Mouse (Mus musculus): ENCODE results near the gene Arhgap27. TPM values are rescaled to one million over a fixed set of nuclear protein-coding genes. Genes with fewer than 3 reads are reported as not detected.
"Not testable (repeated sequence)": the region's sequence is repeated elsewhere in the genome, so short reads cannot be mapped to it uniquely, and the experiment has no call there.

Gene Arhgap27
- total and polyA plus RNA-seq, 2 experiments from 2014 or later, result 5.9 to 12.2 TPM

DNA sequence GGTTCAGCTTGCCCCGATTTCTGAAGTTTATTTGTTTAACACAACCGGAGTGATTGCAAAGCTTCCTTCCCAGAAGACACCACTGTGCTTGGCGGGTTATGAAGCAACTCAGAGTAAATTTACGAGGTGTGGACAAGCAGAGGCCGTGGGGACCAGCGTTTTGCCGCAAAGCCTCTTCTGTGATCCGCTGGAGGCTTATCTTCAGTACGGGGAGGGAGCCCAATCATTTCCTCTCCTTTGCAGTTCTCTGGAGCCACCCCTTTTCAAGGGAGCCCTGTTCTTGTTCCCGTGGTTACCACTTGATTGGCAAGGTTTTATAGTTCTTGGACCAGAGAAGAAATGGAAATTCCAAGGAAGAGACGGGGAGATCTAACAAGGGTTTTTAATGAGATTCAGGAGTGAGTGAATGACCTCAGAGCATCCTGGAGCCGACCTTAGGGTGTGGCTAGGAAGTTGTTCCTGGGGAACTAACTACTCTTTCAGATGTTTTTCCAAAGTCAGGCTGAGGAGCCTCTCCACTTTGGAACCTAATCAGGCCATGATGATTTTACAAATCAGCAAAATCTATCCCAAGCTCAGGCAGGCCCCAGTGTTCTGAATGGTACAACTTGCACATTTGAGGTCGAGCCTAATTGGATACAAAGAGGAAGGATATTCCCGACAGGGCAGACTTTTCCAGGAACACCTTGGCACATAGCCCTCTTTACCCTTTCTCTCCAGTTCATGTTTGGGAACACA, 71.2 kb downstream of the Arhgap27 start:
- 22% methylated on average over 14 of the region's 14 CpGs for WGBS
- DNase-seq (ENCODE audit: low spot score) (peak; percentile 42), ATAC-seq (peak; percentile 67; the same call in 1 of the 2 replicates)
- Histone ChIP-seq H3K9ac (replicated peaks; ENCODE audit: low read length) (no peak overlapping the region), H3K36me3 (ENCODE audit: insufficient read depth, low read length) (no peaks in the 10 kb centered on the region), H3K4me1 (ENCODE audit: insufficient read depth, low read length) (no peaks in the 10 kb centered on the region), H3K27me3 (ENCODE audit: insufficient read depth, low read length) (no peaks in the 10 kb centered on the region), H3K4me2 (ENCODE audit: low read depth, low read length) (no peak overlapping the region), H3K4me3 (ENCODE audit: low read length) (no peak overlapping the region), H3K27ac (peak overlapping the region; percentile 5; the same call in 1 of the 2 replicates), H3K9me3 (ENCODE audit: low read length) (no peaks in the 10 kb centered on the region)
- TF ChIP-seq CTCF (IDR thresholded peaks at IDR 0.05; ENCODE audit: low read depth), result no peak

DNA sequence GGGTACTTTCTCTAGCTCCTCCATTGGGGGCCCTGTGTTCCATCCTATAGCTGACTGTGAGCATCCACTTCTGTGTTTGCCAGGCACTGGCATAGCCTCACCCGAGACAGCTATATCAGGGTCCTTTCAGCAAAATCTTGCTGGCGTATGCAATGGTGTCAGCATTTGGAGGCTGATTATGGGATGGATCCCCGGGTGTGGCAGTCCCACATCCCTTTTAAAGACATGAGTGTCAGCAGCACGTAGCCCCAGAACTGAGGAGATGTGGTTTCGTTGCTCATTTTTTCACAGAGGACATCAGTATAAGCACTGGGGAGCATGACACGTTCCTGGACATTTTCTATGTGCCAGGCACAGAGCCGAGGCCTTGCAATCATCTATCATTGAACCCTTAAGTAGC, 72.7 kb downstream of the Arhgap27 start:
- H3K27ac ChIP-seq; H3K9ac ChIP-seq (replicated peaks; ENCODE audit: low read length); H3K36me3 ChIP-seq (ENCODE audit: insufficient read depth, low read length); DNase-seq (ENCODE audit: low spot score); H3K4me2 ChIP-seq (ENCODE audit: low read depth, low read length); H3K4me3 ChIP-seq (ENCODE audit: low read length); H3K4me1 ChIP-seq (ENCODE audit: insufficient read depth, low read length); ATAC-seq; H3K9me3 ChIP-seq (ENCODE audit: low read length); H3K27me3 ChIP-seq (ENCODE audit: insufficient read depth, low read length): not testable (repeated sequence)
- WGBS, result 95% methylated on average over 7 of the region's 7 CpGs

DNA sequence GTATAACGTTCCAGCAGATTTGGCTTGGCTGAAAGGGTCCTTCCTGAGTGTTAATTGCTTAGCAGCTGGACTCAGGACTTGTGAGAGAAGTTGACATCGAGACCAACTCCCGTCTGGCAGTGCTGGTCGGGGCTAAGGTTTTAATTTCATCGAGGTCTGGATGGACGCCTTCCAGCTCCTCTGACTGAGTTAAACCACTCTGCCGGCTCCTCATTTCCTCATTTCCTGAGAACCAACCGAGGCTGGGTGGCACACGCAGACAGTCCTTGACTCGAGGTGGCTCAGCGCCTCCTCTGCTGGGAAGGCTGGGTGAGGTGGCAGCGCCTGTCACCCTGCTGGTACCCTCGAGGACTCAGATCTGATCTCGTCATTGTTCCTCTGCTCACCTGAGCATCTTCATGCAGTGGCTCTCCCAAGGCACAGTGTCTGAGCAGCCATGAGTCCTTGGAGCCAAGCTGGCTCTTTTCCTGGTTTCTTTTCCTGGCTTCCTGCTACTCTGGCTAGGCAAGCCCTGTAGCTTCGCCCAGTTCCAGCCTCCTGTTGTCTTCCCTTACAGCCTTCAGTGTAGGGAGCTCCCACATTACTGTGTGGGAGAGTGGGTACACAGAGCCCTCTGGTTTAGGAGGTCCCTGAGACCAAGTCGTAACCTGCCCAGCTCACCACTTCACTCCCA, 75.1 kb downstream of the Arhgap27 start:
- Histone ChIP-seq H3K4me3 (ENCODE audit: low read length) (no peak overlapping the region), H3K9ac (replicated peaks; ENCODE audit: low read length) (no peak overlapping the region), H3K27me3 (ENCODE audit: insufficient read depth, low read length) (no peaks in the 10 kb centered on the region), H3K36me3 (ENCODE audit: insufficient read depth, low read length) (no peaks in the 10 kb centered on the region), H3K4me1 (ENCODE audit: insufficient read depth, low read length) (no peaks in the 10 kb centered on the region), H3K9me3 (ENCODE audit: low read length) (no peaks in the 10 kb centered on the region), H3K4me2 (ENCODE audit: low read depth, low read length) (no peak overlapping the region), H3K27ac (no peak overlapping the region)
- no peak for TF ChIP-seq CTCF (IDR thresholded peaks at IDR 0.05; ENCODE audit: low read depth)
- no peak for DNase-seq (ENCODE audit: low spot score)
- ATAC-seq, result no peak
- 66% methylated on average over 16 of the region's 16 CpGs for WGBS

DNA sequence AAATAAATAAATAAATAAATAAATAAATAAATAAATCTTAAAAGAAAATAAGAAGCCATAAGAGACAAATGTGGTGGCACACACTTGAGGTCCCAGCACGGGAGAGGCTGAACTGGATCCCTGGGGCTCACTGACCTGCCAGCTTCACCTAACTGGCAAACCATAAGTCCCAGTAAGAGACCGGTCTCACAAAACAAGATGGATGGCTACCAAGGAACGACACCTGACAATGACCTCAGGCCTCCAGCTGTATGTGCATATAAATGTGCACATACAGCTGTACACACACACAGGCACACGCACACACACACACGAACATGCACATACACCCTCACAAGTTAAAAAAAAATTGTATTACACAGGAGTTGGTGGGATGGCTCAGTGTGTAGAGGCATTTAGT, 76.6 kb downstream of the Arhgap27 start:
- Histone ChIP-seq H3K36me3 (ENCODE audit: insufficient read depth, low read length) (no peaks in the 10 kb centered on the region), H3K4me2 (ENCODE audit: low read depth, low read length) (no peak overlapping the region), H3K27ac (no peak overlapping the region), H3K9ac (replicated peaks; ENCODE audit: low read length) (no peak overlapping the region), H3K4me3 (ENCODE audit: low read length) (no peak overlapping the region), H3K27me3 (ENCODE audit: insufficient read depth, low read length) (no peaks in the 10 kb centered on the region), H3K4me1 (ENCODE audit: insufficient read depth, low read length) (no peaks in the 10 kb centered on the region), H3K9me3 (ENCODE audit: low read length) (no peaks in the 10 kb centered on the region)
- 91% methylated on average over 5 of the region's 5 CpGs for WGBS
- TF ChIP-seq CTCF (IDR thresholded peaks at IDR 0.05; ENCODE audit: low read depth), result no peak
- ATAC-seq, result no peak
- DNase-seq (ENCODE audit: low spot score), result no peak

- Histone ChIP-seq H3K4me3 (ENCODE audit: low read length) (no peak overlapping the region), H3K9me3 (ENCODE audit: low read length) (no peaks in the 10 kb centered on the region), H3K4me1 (ENCODE audit: insufficient read depth, low read length) (no peaks in the 10 kb centered on the region), H3K36me3 (ENCODE audit: insufficient read depth, low read length) (no peaks in the 10 kb centered on the region), H3K27ac (no peak overlapping the region; the same call in 1 of the 2 replicates), H3K4me2 (ENCODE audit: low read depth, low read length) (no peak overlapping the region), H3K27me3 (ENCODE audit: insufficient read depth, low read length) (no peaks in the 10 kb centered on the region), H3K9ac (replicated peaks; ENCODE audit: low read length) (no peak overlapping the region)
- DNase-seq (ENCODE audit: low spot score), result no peak
- WGBS, result 55% methylated on average over 6 of the region's 6 CpGs
- peak; percentile 76; the same call in 1 of the 2 replicates for ATAC-seq
- TF ChIP-seq CTCF (IDR thresholded peaks at IDR 0.05; ENCODE audit: low read depth), result no peak
Measured at GRCm38 (mm10) chr11:103285951-103286350, 77.5 kb downstream of the Arhgap27 start.

GRCm38 (mm10) chr11:103285276-103285675, 78.2 kb downstream of the Arhgap27 start:
- Histone ChIP-seq H3K4me1 (ENCODE audit: insufficient read depth, low read length) (no peaks in the 10 kb centered on the region), H3K4me2 (ENCODE audit: low read depth, low read length) (no peak overlapping the region), H3K9ac (replicated peaks; ENCODE audit: low read length) (no peak overlapping the region), H3K27me3 (ENCODE audit: insufficient read depth, low read length) (no peaks in the 10 kb centered on the region), H3K36me3 (ENCODE audit: insufficient read depth, low read length) (no peaks in the 10 kb centered on the region), H3K27ac (no peak overlapping the region; the same call in 1 of the 2 replicates), H3K4me3 (ENCODE audit: low read length) (no peak overlapping the region), H3K9me3 (ENCODE audit: low read length) (no peaks in the 10 kb centered on the region)
- WGBS, result 66% methylated on average over 10 of the region's 10 CpGs
- TF ChIP-seq CTCF (IDR thresholded peaks at IDR 0.05; ENCODE audit: low read depth), result no peak
- ATAC-seq, result no peak
- no peak for DNase-seq (ENCODE audit: low spot score)

DNA sequence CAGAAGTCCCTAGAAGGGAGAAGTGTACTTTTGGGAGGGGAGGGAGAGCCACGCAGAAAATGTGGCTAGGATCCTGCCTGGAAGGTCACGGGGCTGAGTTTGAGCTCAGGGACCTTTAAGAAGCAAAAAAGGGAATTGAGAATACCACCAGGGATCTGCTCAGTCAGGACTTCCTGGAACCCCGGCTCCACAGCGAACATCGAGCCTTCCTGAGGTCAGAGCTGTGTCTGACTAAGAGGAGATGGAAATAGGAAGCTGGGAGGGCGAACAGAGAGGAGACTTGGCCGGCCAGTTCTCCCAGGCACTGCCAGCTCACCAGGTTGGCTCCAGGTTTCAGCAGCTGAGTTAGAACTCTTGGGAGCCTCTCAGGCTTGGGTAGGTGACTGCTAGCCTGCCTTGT, 81.7 kb downstream of the Arhgap27 start:
- Histone ChIP-seq H3K4me1 (ENCODE audit: insufficient read depth, low read length) (no peaks in the 10 kb centered on the region), H3K4me2 (ENCODE audit: low read depth, low read length) (no peak overlapping the region), H3K9me3 (ENCODE audit: low read length) (no peaks in the 10 kb centered on the region), H3K27me3 (ENCODE audit: insufficient read depth, low read length) (no peaks in the 10 kb centered on the region), H3K36me3 (ENCODE audit: insufficient read depth, low read length) (no peaks in the 10 kb centered on the region), H3K27ac (no peak overlapping the region), H3K4me3 (ENCODE audit: low read length) (no peak overlapping the region), H3K9ac (replicated peaks; ENCODE audit: low read length) (no peak overlapping the region)
- ATAC-seq, result no peak
- 78% methylated on average over 7 of the region's 7 CpGs for WGBS
- no peak for DNase-seq (ENCODE audit: low spot score)
- no peak for TF ChIP-seq CTCF (IDR thresholded peaks at IDR 0.05; ENCODE audit: low read depth)

Other genes starting within 250 kb of the Arhgap27 start
- 15.1 and 15.8 TPM in 2 replicates for gene Hexim1, start 247.5 kb downstream of the Arhgap27 start, total RNA-seq (2014; rRNA removed)
- 4.4 and 5.1 TPM in 2 replicates for gene Hexim1, start 247.5 kb downstream of the Arhgap27 start, polyA plus RNA-seq (2015; fragmentation: Nextera tagmentation; extraction: Ambion mirVana)
- 28.9 and 40.4 TPM in 2 replicates for gene Hexim2, start 231.3 kb downstream of the Arhgap27 start, total RNA-seq (2014; rRNA removed)
- 30.2 and 30.7 TPM in 2 replicates for gene Hexim2, start 231.3 kb downstream of the Arhgap27 start, polyA plus RNA-seq (2015; fragmentation: Nextera tagmentation; extraction: Ambion mirVana)
- 12.8 and 15.5 TPM in 2 replicates for gene Fmnl1, start 192.6 kb downstream of the Arhgap27 start, total RNA-seq (2014; rRNA removed)
- gene Fmnl1, start 192.6 kb downstream of the Arhgap27 start, polyA plus RNA-seq (2015; fragmentation: Nextera tagmentation; extraction: Ambion mirVana), result 6.4 and 6.9 TPM in 2 replicates
- gene 1700023F06Rik, start 155.1 kb downstream of the Arhgap27 start, total RNA-seq (2014; rRNA removed), result not detected in 2 replicates
- 3.7 and 4.7 TPM in 2 replicates for gene 1700023F06Rik, start 155.1 kb downstream of the Arhgap27 start, polyA plus RNA-seq (2015; fragmentation: Nextera tagmentation; extraction: Ambion mirVana)
- gene Spata32, start 145.3 kb downstream of the Arhgap27 start, total RNA-seq (2014; rRNA removed), result 1.4 and 1.5 TPM in 2 replicates
- gene Spata32, start 145.3 kb downstream of the Arhgap27 start, polyA plus RNA-seq (2015; fragmentation: Nextera tagmentation; extraction: Ambion mirVana), result 1.6 TPM in 2 replicates
- gene Map3k14, start 96.2 kb downstream of the Arhgap27 start, total RNA-seq (2014; rRNA removed), result 6.7 and 9.3 TPM in 2 replicates
- 1.2 and 1.5 TPM in 2 replicates for gene Map3k14, start 96.2 kb downstream of the Arhgap27 start, polyA plus RNA-seq (2015; fragmentation: Nextera tagmentation; extraction: Ambion mirVana)
- gene Plekhm1, start 49.0 kb upstream of the Arhgap27 start, total RNA-seq (2014; rRNA removed), result 8.2 and 9.4 TPM in 2 replicates
- 4.9 and 6.3 TPM in 2 replicates for gene Plekhm1, start 49.0 kb upstream of the Arhgap27 start, polyA plus RNA-seq (2015; fragmentation: Nextera tagmentation; extraction: Ambion mirVana)
- gene Lrrc37a, start 140.9 kb upstream of the Arhgap27 start, total RNA-seq (2014; rRNA removed), result under 0.01 TPM in 1 of 2 replicates, not detected in the other
- gene Lrrc37a, start 140.9 kb upstream of the Arhgap27 start, polyA plus RNA-seq (2015; fragmentation: Nextera tagmentation; extraction: Ambion mirVana), result not detected in 2 replicates

Data from hindbrain, postnatal 0 days (tissue).